Mouse (Mus musculus) kidney, postnatal 0 days (tissue): ENCODE measurements around the gene Cdk5rap2. TPM values are rescaled to one million over a fixed set of nuclear protein-coding genes. Genes with fewer than 3 reads are reported as not detected.
A peak's percentile ranks its signal among the peaks of the same experiment; 100 is the strongest.

Experiments used
- ATAC-seq: fragments of 200-750 bp; cut with Nextera tagmentation; replicated peaks from 2 replicates; pipeline ENCODE4 v1.8.0; 2017; ENCODE audit warnings: low read depth, moderate number of reproducible peaks, moderate TSS enrichment, moderate library complexity; ENCODE audit not compliant: low FRiP score
- DNase-seq: peaks from one replicate; pipeline ENCODE4 v3.0.0-alpha.2; 2016; ENCODE audit warnings: low spot score
- H3K27ac ChIP-seq: fragments of 300-500 bp; sonication (generic); 2 replicates; pipeline ENCODE4 v1.5.1; 2014; ENCODE audit warnings: mild to moderate bottlenecking
- H3K27me3 ChIP-seq: fragments of 300-500 bp; sonication (generic); 2 replicates; pipeline ENCODE4 v1.6.1; 2014; ENCODE audit warnings: low read length, mixed read lengths; ENCODE audit not compliant: insufficient read depth
- H3K36me3 ChIP-seq: fragments of 300-500 bp; sonication (generic); 2 replicates; pipeline ENCODE4 v1.6.1; 2014; ENCODE audit warnings: low read length, mixed read lengths; ENCODE audit not compliant: insufficient read depth
- H3K4me1 ChIP-seq: fragments of 300-500 bp; sonication (generic); replicated peaks from 2 replicates; pipeline ENCODE4 v1.6.1; 2014; ENCODE audit warnings: antibody characterized with exemption, low read length, mixed read lengths; ENCODE audit not compliant: insufficient read depth
- H3K4me2 ChIP-seq: fragments of 300-500 bp; sonication (generic); 2 replicates; pipeline ENCODE4 v1.6.1; 2014; ENCODE audit warnings: mild to moderate bottlenecking, low read length, moderate library complexity, mixed read lengths
- H3K4me3 ChIP-seq: fragments of 300-500 bp; sonication (generic); replicated peaks from 2 replicates; pipeline ENCODE4 v1.5.1; 2014; ENCODE audit warnings: low read depth, low read length
- H3K9ac ChIP-seq: fragments of 300-500 bp; sonication (generic); 2 replicates; pipeline ENCODE4 v1.6.1; 2014; ENCODE audit warnings: low read depth, low read length
- H3K9me3 ChIP-seq: fragments of 300-500 bp; sonication (generic); replicated peaks from 2 replicates; pipeline ENCODE4 v1.6.1; 2016; ENCODE audit warnings: low read length, inconsistent platforms, mixed read lengths
- CTCF ChIP-seq: IDR thresholded peaks from 2 replicates; pipeline ENCODE4 v1.5.1; 2016; ENCODE audit warnings: antibody characterized with exemption, low read depth, mild to moderate bottlenecking, moderate library complexity
- WGBS: fragments of 180-500 bp; shearing (Covaris S2); extraction: QIAGEN DNeasy Blood & Tissue Kit; methylation state at CpG from one replicate; pipeline ENCODE4 v1.1.7; 2014; 5-methylcytosine and 5-hydroxymethylcytosine counted together
- polyA plus RNA-seq: library from polyadenylated mRNA; unstranded; fragments of >200 nt; fragmentation: Nextera tagmentation; extraction: Ambion mirVana; gene quantifications from 2 replicates; pipeline ENCODE4 v1.2.1, GENCODE M21; 2015

The Cdk5rap2 gene
- polyA plus RNA-seq, 1 experiment from 2014 or later = 8.9 TPM

- H3K4me3 ChIP-seq = no peak overlapping the region
- no peak for TF ChIP-seq CTCF
- H3K9me3 ChIP-seq = no peaks in the 10 kb centered on the region
- H3K4me1 ChIP-seq = 0 out of 2 replicates have a peak, but pooled peaks cover 7% of the 10 kb centered on the region
- no peaks in the 10 kb centered on the region for H3K36me3 ChIP-seq
- no peak overlapping the region for H3K27ac ChIP-seq
- 58% methylated on average over 2 of the region's 2 CpGs for WGBS
- no peak for ATAC-seq
- no peaks in the 10 kb centered on the region for H3K27me3 ChIP-seq
- no peak overlapping the region for H3K9ac ChIP-seq
- peak; percentile 12 for DNase-seq
- no peak overlapping the region for H3K4me2 ChIP-seq
Measured at GRCm38 (mm10) chr4:70412126-70412525, 1.9 kb upstream of the Cdk5rap2 start.

GRCm38 (mm10) chr4:70409456-70409855 is 787 bp downstream of the Cdk5rap2 start:
- Histone ChIP-seq H3K9me3 (no peaks in the 10 kb centered on the region), H3K27ac (no peak overlapping the region), H3K27me3 (no peaks in the 10 kb centered on the region), H3K4me2 (peak overlapping the region; percentile 56), H3K4me3 (peak overlapping the region; percentile 81), H3K4me1 (0 out of 2 replicates have a peak, but pooled peaks cover 7% of the 10 kb centered on the region), H3K9ac (peak overlapping the region; percentile 76), H3K36me3 (no peaks in the 10 kb centered on the region)
- no peak for DNase-seq
- TF ChIP-seq CTCF = no peak
- ATAC-seq = peak; percentile 4; the same call in 1 of the 2 replicates
- WGBS = 19% methylated on average over 9 of the region's 9 CpGs

GRCm38 (mm10) chr4:70402109-70402819 is 8.0 kb downstream of the Cdk5rap2 start:
- DNase-seq (peak; percentile 46), ATAC-seq (peak; percentile 70)
- Histone ChIP-seq H3K36me3 (0 out of 2 replicates have a peak, but pooled peaks cover 11% of the 10 kb centered on the region), H3K4me3 (no peak overlapping the region), H3K9me3 (no peaks in the 10 kb centered on the region), H3K27ac (no peak overlapping the region), H3K9ac (no peak overlapping the region), H3K27me3 (no peaks in the 10 kb centered on the region), H3K4me1 (no peaks in the 10 kb centered on the region), H3K4me2 (no peak overlapping the region)
- TF ChIP-seq CTCF = peak; percentile 62
- WGBS = 56% methylated on average over 9 of the region's 9 CpGs

GRCm38 (mm10) chr4:70399476-70399875 is 10.8 kb downstream of the Cdk5rap2 start:
- Histone ChIP-seq H3K4me1 (no peaks in the 10 kb centered on the region), H3K27ac (no peak overlapping the region), H3K9ac (no peak overlapping the region), H3K27me3 (no peaks in the 10 kb centered on the region), H3K4me3 (no peak overlapping the region), H3K4me2 (no peak overlapping the region), H3K36me3 (0 out of 2 replicates have a peak, but pooled peaks cover 11% of the 10 kb centered on the region), H3K9me3 (no peaks in the 10 kb centered on the region)
- no peak for TF ChIP-seq CTCF
- no peak for ATAC-seq
- WGBS = 85% methylated on average over 5 of the region's 5 CpGs
- DNase-seq = no peak

- WGBS = 89% methylated on average over 2 of the region's 2 CpGs
- Histone ChIP-seq H3K4me3 (no peak overlapping the region), H3K4me2 (no peak overlapping the region), H3K27me3 (no peaks in the 10 kb centered on the region), H3K27ac (no peak overlapping the region), H3K9ac (no peak overlapping the region), H3K36me3 (0 out of 2 replicates have a peak, but pooled peaks cover 11% of the 10 kb centered on the region), H3K4me1 (no peaks in the 10 kb centered on the region), H3K9me3 (no peaks in the 10 kb centered on the region)
- ATAC-seq (no peak), DNase-seq (no peak)
- no peak for TF ChIP-seq CTCF
Measured at GRCm38 (mm10) chr4:70399074-70399473, 11.2 kb downstream of the Cdk5rap2 start.

GRCm38 (mm10) chr4:70398088-70398487 is 12.2 kb downstream of the Cdk5rap2 start:
- ATAC-seq (no peak), DNase-seq (no peak)
- no peak for TF ChIP-seq CTCF
- no peak overlapping the region for H3K27ac ChIP-seq
- H3K4me2 ChIP-seq = no peak overlapping the region
- no peaks in the 10 kb centered on the region for H3K4me1 ChIP-seq
- 0 out of 2 replicates have a peak, but pooled peaks cover 11% of the 10 kb centered on the region for H3K36me3 ChIP-seq
- no peaks in the 10 kb centered on the region for H3K27me3 ChIP-seq
- no peak overlapping the region for H3K4me3 ChIP-seq
- no peaks in the 10 kb centered on the region for H3K9me3 ChIP-seq
- H3K9ac ChIP-seq = no peak overlapping the region
- 93% methylated on average over 4 of the region's 4 CpGs for WGBS
